Mouse (Mus musculus) ES-E14 (cell line): ENCODE data around the gene Sh3rf1.

ENCODE experiments used
- CHD2 ChIP-seq: IDR thresholded peaks from 2 replicates; pipeline ENCODE4 v1.6.1; 2014; ENCODE audit warnings: mild to moderate bottlenecking, low read depth, low read length, inconsistent platforms
- HCFC1 ChIP-seq: IDR thresholded peaks from 2 replicates; pipeline ENCODE4 v1.6.1; 2012; ENCODE audit warnings: low read length, inconsistent platforms, borderline replicate concordance; ENCODE audit not compliant: insufficient read depth
- MAFK ChIP-seq: IDR thresholded peaks from 2 replicates; pipeline ENCODE4 v1.6.1; 2014; ENCODE audit warnings: mild to moderate bottlenecking, low read depth, low read length, inconsistent platforms; ENCODE audit not compliant: insufficient read depth
- ZC3H11A ChIP-seq: IDR thresholded peaks from 2 replicates; pipeline ENCODE4 v1.6.1; 2012; ENCODE audit warnings: low read depth, mild to moderate bottlenecking, inconsistent platforms, low read length, borderline replicate concordance

DNA sequence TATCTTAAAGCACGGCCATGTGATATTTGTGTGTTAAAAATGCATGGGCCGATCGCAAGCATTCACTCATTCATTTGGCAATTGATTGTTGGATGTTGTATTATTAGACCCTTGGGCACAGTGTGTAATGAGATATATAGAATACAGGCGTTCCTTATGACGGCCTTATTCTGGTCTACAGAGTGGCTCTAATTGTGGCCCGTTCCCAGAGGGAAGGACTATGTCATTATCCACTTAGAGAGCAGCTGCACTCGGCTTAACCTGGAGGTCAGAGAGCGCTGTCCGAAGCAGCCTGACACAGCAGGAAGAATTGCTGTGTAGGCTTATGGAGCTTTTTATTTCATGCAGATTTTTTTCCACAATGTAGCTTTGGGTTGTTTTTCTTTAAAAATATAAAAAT, 126.8 kb downstream of the Sh3rf1 start:
- TF ChIP-seq ZC3H11A (no peak), HCFC1 (no peak), CHD2 (no peak), MAFK (no peak)
